Mouse (Mus musculus) CD8-positive naive resting alpha-beta T cell, adult 57 days (primary cell): ENCODE results near the gene Sestd1. TPM values are rescaled to one million over a fixed set of nuclear protein-coding genes. Genes with fewer than 3 reads are reported as not detected.

Experiments used
- total RNA-seq: library from RNA; stranded (reverse); gene quantifications from one replicate; pipeline ENCODE4 v1.2.4, GENCODE M21; 2023

Sestd1 gene
- total RNA-seq = 0.52 TPM

GRCm38 (mm10) chr2:77280512-77281409, at the start of gene Sestd1:
Sestd1 (minus strand) TSS chr2:77280592.

GRCm38 (mm10) chr2:77170633-77171105, 109.7 kb downstream of the Sestd1 start, which contains the start of gene Ccdc141:
Ccdc141 (minus strand) TSS chr2:77170636.

Other genes starting within 250 kb of the Sestd1 start
- gene Ccdc141, start 110.0 kb downstream of the Sestd1 start, total RNA-seq = 1.3 TPM